Mouse (Mus musculus) Patski (cell line): ENCODE data around the gene Fgfr2. TPM values are rescaled to one million over a fixed set of nuclear protein-coding genes. Genes with fewer than 3 reads are reported as not detected.

Experiments
- ATAC-seq: fragments of 100-300 bp; one replicate; pipeline ENCODE4 v1.8.0; 2021
- CTCF ChIA-PET: fragments of 350-600 bp; sonication (Branson Sonifier 250); formaldehyde crosslinking; loops from one replicate; lab custom pipeline; 2022; ENCODE audit warnings: inconsistent platforms; lab: Charles Lee
- POLR2A ChIA-PET: fragments of 350-600 bp; sonication (Branson Sonifier 250); formaldehyde crosslinking; loops from one replicate; lab custom pipeline; 2022; ENCODE audit warnings: antibody characterized with exemption, inconsistent platforms; lab: Charles Lee
- DNase-seq: peaks from one replicate; pipeline ENCODE4 v3.0.0-alpha.2; 2011; ENCODE audit warnings: low read depth, low spot score
- H3K27me3 ChIP-seq: fragments of 371-371 bp; one replicate; pipeline ENCODE4 v1.5.1; 2021
- CTCF ChIP-seq: fragments of 100-300 bp; IDR thresholded peaks from one replicate; pipeline ENCODE4 v1.5.1; 2021
- in situ Hi-C: fragments of 300-500 bp; cut with MboI; formaldehyde crosslinking; loops from 3 replicates; pipeline ENCODE4 v1.11.1; 2018; ENCODE audit warnings: low pct_unique_long_range_greater_than_20kb, mixed read lengths
- polyA plus RNA-seq: library from polyadenylated mRNA; unstranded; gene quantifications from one replicate; pipeline ENCODE4 v1.2.3, GENCODE M21; 2021

The Fgfr2 gene
- polyA plus RNA-seq, 1 experiment from 2014 or later, result 48.8 TPM

DNA sequence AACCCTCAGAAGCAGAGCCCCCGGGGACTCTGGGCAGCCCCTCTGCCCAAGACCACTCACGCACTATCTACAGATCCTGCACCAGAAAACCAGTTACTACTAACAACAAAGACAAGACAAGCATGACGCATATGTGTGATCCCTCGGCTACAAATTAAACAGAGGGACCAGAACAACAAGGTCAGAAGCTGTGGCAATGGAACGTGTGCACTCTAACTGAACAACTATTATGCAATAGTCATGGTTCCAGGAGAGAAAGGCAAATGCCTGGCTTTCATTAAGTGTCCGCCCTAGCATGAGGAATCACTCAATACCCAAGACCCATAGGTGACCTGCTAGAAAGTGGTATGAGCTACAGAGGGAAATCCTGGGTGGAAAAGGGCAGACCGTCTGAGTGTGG, 346.0 kb downstream of the Fgfr2 start:
- ATAC-seq, result no peak
- in situ Hi-C loops, result no loop called here
- H3K27me3 ChIP-seq, result no peaks in the 10 kb centered on the region
- DNase-seq, result no peak
- ChIA-PET POLR2A (no interaction called here), CTCF (interaction anchor here (0.8 to 1.2 kb wide), 2 partner anchors 15 to 51 kb away, joined by 3 read pairs; no protein-coding TSS in a partner anchor)
- TF ChIP-seq CTCF, result no peak

DNA sequence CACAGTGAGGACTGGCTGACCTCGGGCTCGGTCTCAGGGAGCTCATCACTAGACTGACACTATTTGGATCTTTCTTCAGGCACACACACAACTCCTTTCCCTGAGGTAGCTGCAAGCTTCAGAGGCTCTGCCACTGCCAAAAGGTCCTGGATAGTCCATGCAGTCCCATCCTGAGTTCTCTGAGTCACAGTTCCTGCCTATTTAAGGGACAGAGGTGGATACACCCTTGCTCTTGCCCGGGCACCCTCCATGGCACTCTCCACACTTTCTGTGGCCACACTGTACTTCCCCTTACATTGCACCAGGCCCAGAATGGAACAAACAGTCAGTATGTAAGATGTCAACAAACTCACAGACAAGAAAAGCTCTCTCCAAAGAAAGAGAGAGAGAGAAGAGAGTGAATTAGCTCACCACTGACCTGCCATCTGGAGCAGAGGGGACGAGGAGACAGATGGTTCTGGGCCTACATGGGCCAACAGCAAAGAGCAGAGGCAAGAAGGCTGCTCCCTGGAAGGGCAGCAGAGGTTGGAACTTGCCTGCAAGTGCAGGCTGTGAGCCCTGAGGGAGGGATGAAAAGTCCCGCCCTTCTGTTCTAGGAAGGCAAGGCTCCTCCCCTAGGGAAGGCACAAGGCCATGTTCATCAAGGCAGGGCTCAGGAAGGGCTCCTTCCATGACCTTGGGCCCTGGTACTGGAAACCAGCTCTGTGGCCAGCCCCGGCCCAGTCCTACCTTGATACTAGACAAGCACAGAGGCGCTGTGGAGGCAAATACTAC, 346.6 kb downstream of the Fgfr2 start:
- no peaks in the 10 kb centered on the region for H3K27me3 ChIP-seq
- no peak for DNase-seq
- CTCF ChIA-PET, result no interaction called here

DNA sequence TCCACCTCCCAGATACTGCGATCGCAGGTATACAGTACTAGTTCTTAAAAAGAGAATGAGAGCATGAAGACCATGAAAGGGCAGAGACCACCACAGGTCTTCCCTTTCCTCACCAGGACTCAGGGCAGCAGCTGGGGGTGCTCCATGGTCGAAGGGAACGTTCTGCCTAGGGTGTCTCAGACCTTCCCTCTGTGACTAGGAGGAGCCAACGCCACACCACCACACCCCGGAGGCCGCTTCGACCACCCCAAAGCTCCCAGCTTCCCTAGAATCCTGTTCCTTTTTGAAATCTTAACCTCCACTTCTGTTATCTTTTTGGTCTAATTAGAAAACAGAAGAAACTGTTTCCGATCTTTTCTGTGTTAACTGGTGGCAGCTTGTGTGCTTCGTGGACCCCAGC, 347.2 kb downstream of the Fgfr2 start:
- H3K27me3 ChIP-seq, result no peaks in the 10 kb centered on the region
- ATAC-seq (no peak), DNase-seq (no peak)
- in situ Hi-C loops, result no loop called here
- no peak for TF ChIP-seq CTCF
- ChIA-PET POLR2A (interaction anchor here (0.9 kb wide), 1 partner anchor 13 kb away, joined by 3 read pairs; no protein-coding TSS in a partner anchor), CTCF (no interaction called here)

More for the DNA sequence above, 346.6 kb downstream of the Fgfr2 start:
- no peak for TF ChIP-seq CTCF
- ATAC-seq, result no peak
- in situ Hi-C loops, result no loop called here
- POLR2A ChIA-PET, result interaction anchor here (0.9 kb wide), 1 partner anchor 13 kb away, joined by 3 read pairs; no protein-coding TSS in a partner anchor

DNA sequence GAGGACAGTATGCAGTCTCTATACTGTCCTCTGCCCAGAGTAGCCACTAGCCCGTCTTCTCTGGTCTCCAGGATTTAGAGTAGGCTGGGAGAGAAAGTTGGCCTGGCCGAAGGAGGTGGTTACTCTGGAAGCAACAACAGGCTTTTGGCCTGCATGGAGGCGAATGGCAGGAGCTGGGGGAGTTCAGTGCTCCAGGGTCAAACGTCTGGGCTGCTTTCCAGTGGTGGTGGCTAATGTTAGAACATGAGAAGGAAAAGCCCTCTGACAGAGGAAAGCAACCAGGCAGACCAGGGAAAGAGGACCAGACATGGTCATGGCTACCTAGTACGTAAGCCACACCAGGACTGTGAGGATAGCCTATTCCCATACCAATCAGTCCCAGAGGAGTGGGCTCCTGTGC, 347.8 kb downstream of the Fgfr2 start:
- POLR2A ChIA-PET, result no interaction called here
- DNase-seq (no peak), ATAC-seq (no peak)
- H3K27me3 ChIP-seq, result no peaks in the 10 kb centered on the region
- CTCF ChIA-PET, result no interaction called here
- in situ Hi-C loops, result no loop called here
- TF ChIP-seq CTCF, result no peak

DNA sequence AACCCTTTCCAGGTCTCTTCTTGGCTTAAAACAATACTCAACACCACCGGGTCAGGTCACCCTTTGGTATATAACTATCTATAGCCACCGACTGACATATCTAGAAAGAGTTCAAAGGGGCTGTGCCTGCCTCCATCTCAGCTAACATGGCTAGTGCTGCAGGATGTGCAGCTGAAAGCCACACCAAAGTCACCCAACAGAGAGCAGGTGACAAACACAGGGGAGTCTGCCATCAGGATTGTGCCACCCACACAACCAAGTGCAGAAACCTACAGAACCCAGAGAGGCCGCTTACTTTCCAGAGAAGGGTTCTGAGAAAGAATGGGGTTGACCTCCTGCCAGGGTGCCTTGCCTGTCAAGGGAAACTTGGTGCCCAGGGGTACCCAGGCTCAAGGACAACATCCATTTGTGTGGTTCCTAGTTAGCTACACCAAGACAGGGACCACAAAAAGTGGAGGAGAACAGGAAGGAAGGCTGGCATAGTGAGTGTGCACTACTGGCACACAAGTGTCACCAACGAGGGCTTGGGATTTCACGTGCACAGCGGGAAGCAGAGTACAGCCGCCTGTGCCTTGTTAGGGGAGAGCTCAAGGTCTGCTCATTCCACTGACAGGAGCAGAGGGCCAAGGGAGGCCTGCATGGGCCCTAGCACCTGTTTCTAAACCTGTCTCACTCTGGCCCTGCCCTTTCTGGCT, 350.0 kb downstream of the Fgfr2 start:
- POLR2A ChIA-PET, result no interaction called here
- in situ Hi-C loops, result no loop called here
- ATAC-seq (no peak), DNase-seq (no peak)
- CTCF ChIA-PET, result no interaction called here
- no peaks in the 10 kb centered on the region for H3K27me3 ChIP-seq
- no peak for TF ChIP-seq CTCF

DNA sequence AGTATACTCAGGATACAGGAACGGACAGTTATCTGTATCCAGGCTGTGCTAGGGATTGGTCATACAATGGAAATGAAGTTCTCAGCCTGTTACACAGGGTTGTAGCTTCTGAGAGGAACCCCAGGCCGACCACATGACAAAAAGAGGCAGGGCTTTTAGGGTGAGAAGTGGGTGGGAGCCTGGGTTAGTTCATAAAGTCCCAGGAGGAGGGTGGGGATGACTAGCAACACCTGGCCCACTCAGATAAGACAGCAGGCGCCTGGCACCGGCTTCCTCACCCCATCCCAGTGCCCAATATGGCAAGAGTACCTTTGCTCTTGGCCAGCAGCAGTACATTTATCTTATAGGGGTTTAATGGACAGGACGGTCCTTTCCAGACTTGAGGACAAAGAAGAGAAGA, 350.7 kb downstream of the Fgfr2 start:
- ChIA-PET POLR2A (no interaction called here), CTCF (interaction anchor here (1.6 kb wide), 1 partner anchor 9 kb away, joined by 4 read pairs; no protein-coding TSS in a partner anchor)
- DNase-seq (no peak), ATAC-seq (no peak)
- in situ Hi-C loops, result no loop called here
- TF ChIP-seq CTCF, result no peak
- H3K27me3 ChIP-seq, result no peaks in the 10 kb centered on the region

DNA sequence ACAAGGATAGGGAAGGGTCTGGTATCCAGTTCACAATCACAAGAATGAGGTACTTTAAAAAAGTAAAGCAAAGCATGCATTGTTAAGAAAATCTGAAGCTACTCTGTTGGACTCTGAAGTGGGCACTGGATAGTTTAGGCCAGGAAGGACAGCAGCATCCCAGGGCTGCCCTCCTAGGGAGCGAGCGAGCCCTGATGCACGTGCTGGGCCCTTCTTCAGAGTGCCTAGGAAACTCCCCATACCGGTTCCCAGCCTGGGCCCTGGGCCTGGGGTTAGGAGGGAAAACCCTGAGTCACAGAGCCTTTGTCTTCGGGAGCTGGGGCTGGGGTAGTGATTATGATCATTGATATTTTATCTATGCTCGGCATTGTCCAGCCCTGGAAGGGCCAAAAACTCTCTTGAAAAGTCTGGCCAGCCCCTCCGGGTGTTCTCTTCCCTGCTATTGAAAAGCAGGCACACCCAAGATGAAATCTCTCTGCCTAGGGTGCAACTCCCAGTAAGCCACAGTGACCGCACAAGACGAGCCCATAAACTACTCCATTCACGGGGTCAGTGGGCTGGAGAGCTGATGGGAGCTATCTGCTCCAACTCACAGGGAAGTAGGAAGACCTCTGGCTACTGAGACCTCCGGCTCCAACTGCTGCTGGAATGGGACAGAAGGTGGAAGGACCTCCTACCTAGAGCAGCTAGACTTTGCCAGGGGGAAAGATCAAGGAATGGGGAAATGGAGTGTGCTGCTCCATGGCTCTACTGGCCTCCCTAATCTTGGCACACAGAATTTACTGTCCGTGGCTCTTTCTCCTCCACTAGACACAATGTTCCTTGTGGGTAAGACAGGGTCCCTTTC, 354.4 kb downstream of the Fgfr2 start:
- ATAC-seq (no peak), DNase-seq (no peak)
- POLR2A ChIA-PET, result no interaction called here
- CTCF ChIA-PET, result no interaction called here
- no peak for TF ChIP-seq CTCF
- H3K27me3 ChIP-seq, result no peaks in the 10 kb centered on the region
- in situ Hi-C loops, result no loop called here

DNA sequence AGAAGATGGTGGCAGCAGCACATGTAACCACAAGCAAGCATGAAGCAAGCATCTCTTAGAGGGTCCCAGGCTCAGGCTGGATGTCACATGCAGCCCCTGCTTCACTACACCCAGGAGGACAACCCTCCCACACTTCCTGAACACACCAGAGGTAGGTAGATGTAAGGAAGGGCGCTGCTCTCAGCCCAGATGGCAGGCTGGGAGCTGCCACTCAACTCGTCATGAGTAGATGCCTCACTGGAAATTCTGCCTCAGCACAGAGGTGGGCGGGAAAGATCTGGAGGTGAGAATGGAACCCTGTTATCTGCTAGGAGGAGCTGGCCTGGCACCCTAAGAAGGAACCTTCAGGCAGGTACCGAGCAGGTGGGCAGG, 355.2 kb downstream of the Fgfr2 start:
- in situ Hi-C loops, result no loop called here
- no peak for TF ChIP-seq CTCF
- POLR2A ChIA-PET, result no interaction called here

DNA sequence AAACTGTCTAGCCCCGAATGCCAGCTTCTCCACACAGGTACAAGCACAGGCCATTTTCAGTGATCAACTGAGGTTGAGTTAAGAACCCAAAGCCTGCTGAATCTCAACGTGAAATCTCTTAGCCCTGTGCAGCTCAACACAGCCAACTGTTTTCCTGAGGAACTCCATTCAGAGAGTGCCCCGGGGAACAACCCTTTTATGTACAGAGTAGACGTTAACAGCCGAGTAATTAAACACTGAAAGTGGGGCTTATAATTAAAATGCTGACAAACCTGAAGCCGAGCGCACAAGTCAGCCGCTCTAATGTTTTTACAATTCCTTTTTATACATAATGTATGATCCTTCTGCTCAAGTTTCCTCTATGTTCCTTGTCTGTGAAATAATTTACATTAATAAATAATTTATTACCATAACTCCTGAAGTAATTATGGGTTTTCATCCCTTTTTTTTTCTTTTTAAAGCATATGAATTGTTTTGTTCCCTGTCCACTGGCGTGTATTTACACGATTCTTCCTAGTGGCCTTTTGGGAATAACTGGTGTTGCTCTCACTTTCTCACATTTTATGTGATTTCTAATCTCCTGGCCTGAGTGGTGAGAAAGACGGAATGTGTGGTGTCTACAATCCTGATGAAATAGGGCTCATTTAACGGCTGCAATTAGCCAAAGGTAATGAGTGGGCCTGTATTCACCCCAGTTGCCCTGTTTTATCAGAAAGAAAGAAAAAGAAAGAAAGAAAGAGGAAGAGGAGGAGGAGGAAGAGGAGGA, 355.7 kb downstream of the Fgfr2 start:
- POLR2A ChIA-PET, result no interaction called here
- no peak for DNase-seq
- no peak for TF ChIP-seq CTCF
- no peak for ATAC-seq
- H3K27me3 ChIP-seq, result no peaks in the 10 kb centered on the region
- in situ Hi-C loops, result no loop called here
- CTCF ChIA-PET, result no interaction called here

More for the DNA sequence above, 355.2 kb downstream of the Fgfr2 start:
- CTCF ChIA-PET, result no interaction called here
- H3K27me3 ChIP-seq, result no peaks in the 10 kb centered on the region
- ATAC-seq, result no peak
- DNase-seq, result no peak
